Mouse (Mus musculus) left cerebral cortex, adult 11 months (tissue): Measurements from ENCODE around the gene Dpp7.

Experiments used
- DNase-seq: peaks from one replicate; pipeline ENCODE4 v3.0.0; 2022; ENCODE audit warnings: low spot score

Gene Dpp7

DNA sequence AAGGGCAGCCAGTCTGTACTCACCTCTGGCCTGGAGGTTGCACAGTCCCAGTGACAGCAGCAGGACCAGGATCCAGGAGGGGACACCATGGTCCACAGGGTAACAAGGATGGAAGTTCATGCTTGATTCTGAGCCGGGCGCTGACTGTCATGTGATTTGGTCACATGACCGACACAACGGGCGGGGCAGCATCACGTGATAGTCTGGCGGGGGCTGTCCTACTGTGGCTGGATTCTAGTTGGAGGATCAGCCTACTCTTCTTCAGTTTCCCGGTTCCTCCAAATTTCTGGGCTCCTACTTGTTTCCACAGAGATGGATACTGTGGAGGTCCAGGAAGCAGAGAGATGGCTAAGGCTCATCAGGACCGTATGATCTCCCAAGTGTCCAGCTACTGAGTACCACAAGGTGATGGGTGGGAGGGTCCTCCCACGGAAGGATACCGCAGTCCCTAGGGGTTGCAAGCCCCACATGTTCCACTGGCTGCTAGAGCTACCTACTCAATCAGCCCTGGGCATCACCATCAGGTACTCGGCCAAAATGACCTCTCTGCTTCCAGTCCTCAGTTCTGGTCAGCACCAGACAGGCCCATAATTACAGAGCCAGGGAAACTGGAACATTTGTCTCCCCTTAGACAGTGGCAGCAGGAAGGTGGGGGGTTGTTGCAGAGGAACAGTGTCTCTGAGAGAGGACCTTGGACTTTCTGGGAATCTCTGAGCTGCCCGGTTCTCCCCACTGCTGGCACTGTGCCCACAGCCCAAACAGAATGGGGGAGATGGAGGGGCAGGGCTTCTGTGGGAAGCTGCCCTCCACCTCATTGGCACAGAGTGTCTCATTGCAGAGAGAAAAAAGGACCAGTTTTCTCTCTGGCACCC, at the start of gene Dpp7:
Gene Dpp7, minus strand, starts transcription at position 152 of the 872 bp plus-strand sequence.
- peak; percentile 74 for DNase-seq

DNA sequence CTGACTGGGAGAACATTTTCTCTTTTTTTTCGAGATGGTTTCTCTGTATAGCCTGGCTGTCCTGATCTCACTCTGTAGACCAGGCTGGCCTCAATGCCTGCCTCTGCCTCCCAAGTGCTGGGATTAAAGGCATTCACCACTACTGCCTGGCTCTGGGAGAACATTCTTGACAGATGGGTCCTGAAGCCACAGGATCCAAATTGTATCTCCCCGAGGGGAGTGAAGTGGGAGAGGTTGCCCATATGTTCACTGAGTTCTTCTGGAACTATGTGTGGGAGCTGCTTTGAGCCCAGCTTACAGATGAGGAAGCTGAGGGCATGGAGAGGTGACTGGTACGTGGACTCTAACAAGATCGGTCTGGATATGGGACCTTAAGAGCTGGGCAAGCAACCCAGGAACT, 47.8 kb upstream of the Dpp7 start:
- DNase-seq: no peak

DNA sequence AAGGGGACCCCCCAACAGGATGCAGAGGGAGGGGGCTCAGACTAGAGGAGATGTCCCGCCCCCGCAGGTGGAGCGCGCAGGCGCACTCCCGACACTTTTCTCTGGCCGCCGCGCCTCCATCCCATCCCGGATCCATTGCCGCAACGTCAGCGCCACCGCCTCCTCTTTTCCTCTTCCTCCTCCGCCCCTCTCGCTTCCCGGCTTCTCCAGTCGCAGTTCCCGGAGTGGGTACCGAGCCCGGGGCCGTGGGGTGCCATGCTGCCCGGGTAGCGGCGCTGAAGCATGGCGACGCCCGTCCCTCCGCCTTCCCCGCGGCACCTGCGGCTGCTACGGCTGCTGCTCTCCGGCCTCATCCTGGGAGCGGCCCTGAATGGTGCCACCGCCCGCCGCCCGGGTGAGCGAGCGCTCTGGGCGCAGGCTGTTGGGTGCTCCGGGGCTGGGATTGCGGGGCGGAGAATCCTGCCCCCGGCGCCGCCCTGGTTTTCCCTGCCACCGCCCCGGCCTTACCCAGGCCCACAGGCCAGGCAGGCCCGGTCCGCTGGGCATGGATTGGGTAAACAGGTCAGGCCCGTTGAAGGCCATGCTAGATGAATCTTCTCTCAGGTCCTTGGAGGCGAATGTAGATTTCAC, 46.9 kb upstream of the Dpp7 start:
- DNase-seq: peak; percentile 86

GRCm38 (mm10) chr2:25402377-25402971, 46.3 kb upstream of the Dpp7 start:
- peak; percentile 66 for DNase-seq

DNA sequence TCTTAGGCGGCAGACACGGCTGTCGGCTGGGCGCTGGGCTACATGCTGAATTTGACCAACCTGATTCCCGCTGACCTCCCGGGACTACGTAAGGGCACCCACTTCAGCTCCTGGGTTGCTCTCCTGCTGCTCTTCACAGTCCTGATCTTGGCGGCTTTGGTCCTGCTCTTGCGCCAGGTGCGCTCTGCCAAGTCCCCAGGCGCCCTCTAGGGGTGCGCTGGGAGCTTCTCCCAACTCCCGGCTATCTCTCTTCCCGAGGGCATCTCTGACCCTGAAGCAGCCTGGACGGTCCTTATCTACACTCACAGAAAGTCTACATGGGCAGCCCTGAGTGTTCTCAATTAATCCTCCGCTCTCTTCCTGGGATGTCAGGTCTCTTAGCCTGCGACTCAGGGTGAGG, 44.6 kb upstream of the Dpp7 start:
- peak; percentile 41 for DNase-seq

GRCm38 (mm10) chr2:25400291-25400690, 44.1 kb upstream of the Dpp7 start:
- no peak for DNase-seq

DNA sequence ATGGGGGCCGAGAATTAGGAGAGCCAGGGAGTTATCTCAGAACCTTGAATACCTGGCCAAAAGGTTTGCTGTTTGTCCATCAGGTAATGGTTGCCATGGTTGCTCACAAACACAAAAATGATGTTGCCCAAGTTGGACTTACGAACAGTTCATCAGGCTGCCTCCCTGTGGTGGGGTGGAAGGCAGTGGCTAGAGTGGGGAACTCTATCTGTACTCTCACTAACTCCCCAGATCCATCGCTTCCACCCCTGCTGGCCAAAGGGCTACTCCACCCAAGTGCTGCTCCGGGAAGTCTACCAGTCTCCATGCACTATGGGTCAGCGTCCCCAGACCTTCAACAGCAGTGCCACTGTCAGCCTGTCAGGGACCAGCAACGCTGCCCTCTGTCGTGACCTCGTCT, 42.9 kb upstream of the Dpp7 start, which contains the start of gene Npdc1:
Gene Npdc1, plus strand, starts transcription at position 301 of the 400 bp plus-strand sequence.
- DNase-seq: no peak

DNA sequence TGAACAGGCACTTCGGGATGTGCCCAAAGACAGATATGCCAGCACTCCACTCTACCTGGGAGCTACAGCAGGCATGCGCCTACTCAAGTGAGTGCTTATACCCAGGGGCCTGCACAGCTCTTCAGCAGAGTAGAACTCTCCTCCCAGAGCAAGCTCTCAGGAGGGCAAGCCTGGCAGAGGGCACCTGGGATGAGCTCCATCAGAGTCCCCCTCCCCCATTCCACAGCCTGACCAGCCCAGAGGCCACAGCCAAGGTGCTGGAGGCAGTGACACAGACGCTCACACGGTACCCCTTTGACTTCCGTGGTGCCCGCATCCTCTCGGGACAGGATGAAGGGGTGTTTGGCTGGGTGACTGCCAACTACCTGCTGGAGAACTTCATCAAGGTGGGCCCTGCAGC, 41.9 kb upstream of the Dpp7 start:
- DNase-seq: no peak

- DNase-seq: no peak
Observed at GRCm38 (mm10) chr2:25397010-25397409, 40.9 kb upstream of the Dpp7 start.

DNA sequence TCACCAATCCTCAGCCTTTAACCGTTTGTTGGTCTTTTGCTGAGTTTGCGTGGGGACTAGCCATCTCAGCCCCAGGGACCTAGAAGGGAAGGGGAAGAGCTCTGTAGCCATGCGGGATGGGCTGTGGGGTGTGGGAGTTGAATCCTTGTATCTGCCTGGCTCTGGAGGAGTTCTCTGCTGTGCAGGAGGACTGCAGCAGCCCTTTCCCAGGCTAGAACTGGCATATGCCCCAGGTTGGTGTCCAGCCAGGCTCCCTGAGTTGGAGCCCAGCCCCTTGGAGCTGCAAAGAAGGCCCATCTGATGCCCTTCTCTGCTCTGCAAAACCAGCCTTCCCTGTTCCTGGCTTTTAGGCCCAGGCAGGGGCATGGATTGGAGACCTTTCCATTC, 40.4 kb upstream of the Dpp7 start:
- no peak for DNase-seq

GRCm38 (mm10) chr2:25395721-25396596, 39.8 kb upstream of the Dpp7 start, which contains the start of gene Entpd2:
TSS of gene Entpd2 (plus strand) at chr2:25395874.
- DNase-seq: no peak

DNA sequence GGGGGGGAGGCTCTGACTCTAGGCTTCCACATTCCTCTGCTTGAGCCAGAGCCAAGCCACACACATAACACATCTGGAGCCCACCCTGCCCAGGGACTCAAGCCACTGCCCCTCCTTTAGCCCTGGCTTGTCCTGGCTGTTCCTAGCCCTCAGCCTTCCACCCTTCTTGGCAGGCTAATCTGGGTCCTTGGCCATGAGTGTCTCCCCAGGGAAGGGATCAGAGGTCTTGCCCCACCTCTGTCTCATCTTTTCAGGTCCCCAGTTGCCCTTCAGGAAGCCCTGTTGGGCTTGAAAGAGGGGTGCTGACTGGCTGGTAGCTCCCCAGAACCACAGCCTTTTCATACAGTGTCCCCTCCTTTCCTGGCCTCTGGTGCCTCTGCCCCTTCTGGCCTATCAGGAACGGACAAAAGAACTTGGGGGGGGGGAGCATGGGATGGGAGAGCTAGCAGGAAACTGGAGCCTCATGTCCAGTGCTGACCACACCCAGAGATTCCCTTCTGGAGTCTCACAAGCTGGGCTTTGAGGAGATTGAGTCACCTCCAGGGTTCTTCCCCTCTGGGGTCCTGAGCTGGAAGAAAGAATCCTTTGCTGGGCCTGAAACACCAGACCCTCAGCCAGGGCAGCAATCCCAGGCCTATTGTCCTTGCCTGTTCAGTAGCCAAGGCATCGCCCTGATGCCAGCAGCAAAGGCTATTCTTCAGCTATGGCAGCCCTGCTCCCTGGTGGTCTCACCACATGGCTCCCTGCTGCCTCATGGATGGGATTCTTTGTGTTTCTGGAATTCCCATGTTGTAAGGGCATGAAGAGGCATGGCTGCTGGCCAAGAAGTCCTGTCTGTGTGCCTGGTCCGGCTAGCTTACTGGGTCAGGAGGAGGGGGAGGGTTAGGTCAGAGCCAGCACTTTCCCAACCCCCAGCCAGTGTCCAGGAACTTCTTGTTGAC, 38.4 kb upstream of the Dpp7 start:
- DNase-seq: no peak

- no peak for DNase-seq
Observed at GRCm38 (mm10) chr2:25391266-25391665, 35.1 kb upstream of the Dpp7 start.

- no peak for DNase-seq
Observed at GRCm38 (mm10) chr2:25384492-25384891, 28.3 kb upstream of the Dpp7 start.

DNA sequence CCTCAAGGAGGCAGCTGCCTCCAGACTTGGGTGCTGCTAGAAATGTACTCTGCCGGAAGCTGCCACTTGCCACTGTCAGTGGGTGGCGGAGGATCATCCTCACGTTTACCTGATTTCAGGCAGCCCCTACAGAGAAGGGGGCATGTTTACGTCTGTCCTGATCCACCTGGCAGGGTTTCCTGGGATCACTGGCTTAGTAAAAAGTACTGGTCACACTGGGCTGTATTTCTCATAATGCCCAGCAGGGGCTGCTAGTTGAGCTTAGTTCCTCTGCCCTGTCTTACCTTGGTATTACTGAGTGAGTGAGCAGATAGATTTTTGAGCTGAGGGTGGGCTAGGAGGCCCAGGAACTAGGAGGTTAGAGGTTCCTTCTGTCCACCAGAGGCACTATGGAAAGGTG, 20.4 kb upstream of the Dpp7 start:
- no peak for DNase-seq

- DNase-seq: no peak
Observed at GRCm38 (mm10) chr2:25373431-25373830, 17.3 kb upstream of the Dpp7 start.

DNA sequence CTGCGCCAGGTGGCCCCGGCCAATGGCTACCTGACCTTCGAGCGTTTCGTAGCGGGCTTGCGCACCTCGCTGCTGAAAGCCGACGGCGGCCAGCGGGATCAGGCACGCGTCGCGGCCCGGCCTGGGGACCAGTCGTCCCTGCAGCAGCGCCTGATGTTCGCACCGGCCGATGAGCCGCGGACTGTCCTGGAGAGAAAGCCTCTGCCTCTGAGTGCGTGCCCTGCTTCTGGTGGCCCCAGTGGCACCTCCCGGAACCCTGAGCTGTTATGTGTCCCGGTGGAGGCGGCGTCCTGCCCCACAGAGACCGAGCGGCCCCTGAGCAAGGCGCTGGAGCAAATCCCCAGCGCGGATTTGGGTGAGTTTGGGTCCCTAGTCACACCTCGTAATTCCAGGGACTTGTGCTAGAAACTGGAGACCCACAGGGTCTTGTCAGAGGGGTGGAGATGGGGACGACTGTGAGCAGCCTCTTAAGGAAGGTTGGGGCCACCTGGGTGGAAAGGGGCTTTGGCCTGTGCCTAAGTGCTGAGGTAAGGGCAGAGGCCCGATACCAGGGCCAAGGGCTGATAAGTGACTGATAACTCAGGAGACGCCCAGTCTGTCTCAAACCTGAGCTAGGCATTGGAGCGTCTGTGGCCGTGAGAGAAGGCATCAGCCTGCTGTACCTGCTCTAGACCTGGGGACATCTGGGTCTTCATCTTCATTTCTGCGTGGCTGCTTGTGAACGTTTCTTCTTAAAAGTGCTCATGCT, 16.7 kb upstream of the Dpp7 start:
- DNase-seq: no peak

- peak; percentile 77 for DNase-seq
Observed at GRCm38 (mm10) chr2:25371764-25372643, 15.8 kb upstream of the Dpp7 start, which contains the start of gene Sapcd2. TSS of gene Sapcd2 (plus strand) at chr2:25372321.

- DNase-seq: no peak
Observed at GRCm38 (mm10) chr2:25369996-25370395, 13.8 kb upstream of the Dpp7 start.
